Mouse (Mus musculus) c-Kit-positive CD71-positive TER-119-positive erythroid progenitor cells, embryonic 14.5 days (primary cell): Measurements from ENCODE around the gene Klf12.

ENCODE experiments used
- DNase-seq: peaks from one replicate; pipeline ENCODE4 v3.0.0-alpha.2; 2013; ENCODE audit warnings: low spot score

The Klf12 gene

GRCm38 (mm10) chr14:100134304-100134703 is 150.2 kb downstream of the Klf12 start:
- no peak for DNase-seq

- DNase-seq: no peak
Measured at GRCm38 (mm10) chr14:100132479-100132878, 152.0 kb downstream of the Klf12 start.

- DNase-seq: no peak
Measured at GRCm38 (mm10) chr14:100126126-100126525, 158.4 kb downstream of the Klf12 start.

GRCm38 (mm10) chr14:100121075-100121474 is 163.4 kb downstream of the Klf12 start:
- no peak for DNase-seq

- no peak for DNase-seq
Measured at GRCm38 (mm10) chr14:100119866-100120265, 164.6 kb downstream of the Klf12 start.

- DNase-seq: no peak
Measured at GRCm38 (mm10) chr14:100113419-100113818, 171.1 kb downstream of the Klf12 start.

- no peak for DNase-seq
Measured at GRCm38 (mm10) chr14:100111735-100112134, 172.7 kb downstream of the Klf12 start.

- DNase-seq: no peak
Measured at GRCm38 (mm10) chr14:100109563-100109962, 174.9 kb downstream of the Klf12 start.

GRCm38 (mm10) chr14:100105570-100105969 is 178.9 kb downstream of the Klf12 start:
- DNase-seq: no peak

- no peak for DNase-seq
Measured at GRCm38 (mm10) chr14:100104818-100105217, 179.7 kb downstream of the Klf12 start.

GRCm38 (mm10) chr14:100103818-100104217 is 180.7 kb downstream of the Klf12 start:
- DNase-seq: no peak

GRCm38 (mm10) chr14:100097208-100098189 is 187.0 kb downstream of the Klf12 start:
- no peak for DNase-seq

- no peak for DNase-seq
Measured at GRCm38 (mm10) chr14:100095730-100096129, 188.7 kb downstream of the Klf12 start.

GRCm38 (mm10) chr14:100090517-100090916 is 194.0 kb downstream of the Klf12 start:
- DNase-seq: no peak

GRCm38 (mm10) chr14:100079620-100080019 is 204.9 kb downstream of the Klf12 start:
- DNase-seq: no peak

- no peak for DNase-seq
Measured at GRCm38 (mm10) chr14:100072431-100073195, 211.9 kb downstream of the Klf12 start.

GRCm38 (mm10) chr14:100069543-100070090 is 214.9 kb downstream of the Klf12 start:
- no peak for DNase-seq

- no peak for DNase-seq
Measured at GRCm38 (mm10) chr14:100068715-100069114, 215.8 kb downstream of the Klf12 start.

- no peak for DNase-seq
Measured at GRCm38 (mm10) chr14:100062516-100062915, 222.0 kb downstream of the Klf12 start.

GRCm38 (mm10) chr14:100054150-100054549 is 230.3 kb downstream of the Klf12 start:
- DNase-seq: no peak

GRCm38 (mm10) chr14:100053456-100053855 is 231.0 kb downstream of the Klf12 start:
- no peak for DNase-seq

- DNase-seq: no peak
Measured at GRCm38 (mm10) chr14:100052876-100053275, 231.6 kb downstream of the Klf12 start.

- no peak for DNase-seq
Measured at GRCm38 (mm10) chr14:100045431-100045830, 239.0 kb downstream of the Klf12 start.
